Mouse (Mus musculus): ENCODE results near the gene 1700017B05Rik. TPM values are rescaled to one million over a fixed set of nuclear protein-coding genes. Genes with fewer than 3 reads are reported as not detected.

The 1700017B05Rik gene
- polyA plus RNA-seq, 1 experiment from 2014 or later: 4.0 TPM

DNA sequence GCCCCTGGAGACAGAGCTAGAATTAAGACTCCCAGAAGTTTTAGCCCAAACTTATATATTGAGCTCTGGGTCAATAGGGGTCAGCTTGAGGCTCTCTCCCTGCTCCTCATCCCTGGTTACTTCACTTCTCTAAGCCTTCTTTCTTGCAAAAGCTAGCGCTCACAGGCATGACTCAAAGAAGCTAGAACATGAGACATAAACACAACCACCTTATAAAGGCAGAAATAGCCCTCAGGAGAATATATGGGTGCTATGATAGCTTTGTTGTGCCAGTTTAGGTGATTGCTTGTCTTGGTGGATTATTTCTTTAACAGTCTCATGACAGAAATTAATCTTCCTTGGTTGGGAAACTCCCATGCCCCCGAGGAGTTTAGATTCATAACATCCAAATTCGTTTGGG is 32.5 kb upstream of the 1700017B05Rik start:
- no peak for ATAC-seq (replicated peaks)
- Histone ChIP-seq H3K9ac (no peak overlapping the region), H3K4me1 (no peaks in the 10 kb centered on the region), H3K27me3 (replicated peaks) (no peaks in the 10 kb centered on the region), H3K36me3 (replicated peaks) (no peaks in the 10 kb centered on the region), H3K4me2 (no peak overlapping the region), H3K9me3 (no peaks in the 10 kb centered on the region), H3K4me3 (no peak overlapping the region), H3K27ac (no peak overlapping the region)
- 82% methylated on average over 3 of the region's 3 CpGs for WGBS

DNA sequence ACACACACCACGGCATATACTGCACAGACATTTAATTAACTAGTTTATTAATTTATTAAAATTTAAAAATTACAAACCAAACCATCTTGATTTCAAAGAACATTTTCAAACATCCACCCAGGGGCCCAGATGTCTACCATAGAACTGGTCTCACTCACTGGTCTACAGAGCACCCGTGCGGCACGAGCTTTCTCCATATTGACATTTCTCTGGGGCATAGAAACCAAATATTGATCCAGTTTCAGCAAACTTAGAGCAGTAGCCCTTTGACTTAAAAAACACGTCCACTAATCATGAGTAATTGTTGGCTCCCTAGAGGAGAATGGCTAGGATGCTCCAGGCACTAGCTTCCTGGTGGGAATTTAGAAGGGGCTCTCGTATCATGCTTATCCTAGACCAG is 24.8 kb upstream of the 1700017B05Rik start:
- no peaks in the 10 kb centered on the region for H3K27me3 ChIP-seq (replicated peaks)
- H3K9ac ChIP-seq: no peak overlapping the region
- H3K4me2 ChIP-seq: no peak overlapping the region
- H3K36me3 ChIP-seq (replicated peaks): no peaks in the 10 kb centered on the region
- 93% methylated on average over 6 of the region's 6 CpGs for WGBS
- H3K9me3 ChIP-seq: no peaks in the 10 kb centered on the region
- no peak overlapping the region for H3K27ac ChIP-seq
- no peak for ATAC-seq (replicated peaks)
- no peak overlapping the region for H3K4me3 ChIP-seq
- no peaks in the 10 kb centered on the region for H3K4me1 ChIP-seq

DNA sequence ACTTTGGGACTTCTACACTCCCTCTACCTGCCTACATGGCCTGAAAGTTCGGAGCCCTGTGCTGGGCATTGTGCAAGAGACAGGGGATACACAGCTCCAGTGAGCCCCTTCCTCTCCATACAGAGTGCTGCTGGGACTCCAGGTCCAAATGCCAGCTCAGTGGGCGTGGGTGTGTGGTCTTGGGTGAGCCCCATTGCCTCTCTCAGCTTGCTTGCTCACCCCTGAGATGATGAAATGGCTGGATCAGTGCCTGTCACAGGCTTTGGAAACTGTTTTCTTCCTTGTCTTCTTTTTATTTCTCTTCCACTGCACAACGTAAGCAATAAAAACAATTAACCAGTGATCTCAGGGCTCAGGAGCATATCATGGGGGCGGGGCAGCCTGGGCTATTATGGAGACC is 20.9 kb upstream of the 1700017B05Rik start:
- no peak overlapping the region for H3K4me2 ChIP-seq
- no peak overlapping the region for H3K4me3 ChIP-seq
- no peak overlapping the region for H3K9ac ChIP-seq
- 82% methylated on average over 4 of the region's 4 CpGs for WGBS
- no peaks in the 10 kb centered on the region for H3K27me3 ChIP-seq (replicated peaks)
- no peak for ATAC-seq (replicated peaks)
- H3K36me3 ChIP-seq (replicated peaks): no peaks in the 10 kb centered on the region
- peaks cover 8% of the 10 kb centered on the region for H3K4me1 ChIP-seq
- H3K27ac ChIP-seq: no peak overlapping the region
- no peaks in the 10 kb centered on the region for H3K9me3 ChIP-seq

DNA sequence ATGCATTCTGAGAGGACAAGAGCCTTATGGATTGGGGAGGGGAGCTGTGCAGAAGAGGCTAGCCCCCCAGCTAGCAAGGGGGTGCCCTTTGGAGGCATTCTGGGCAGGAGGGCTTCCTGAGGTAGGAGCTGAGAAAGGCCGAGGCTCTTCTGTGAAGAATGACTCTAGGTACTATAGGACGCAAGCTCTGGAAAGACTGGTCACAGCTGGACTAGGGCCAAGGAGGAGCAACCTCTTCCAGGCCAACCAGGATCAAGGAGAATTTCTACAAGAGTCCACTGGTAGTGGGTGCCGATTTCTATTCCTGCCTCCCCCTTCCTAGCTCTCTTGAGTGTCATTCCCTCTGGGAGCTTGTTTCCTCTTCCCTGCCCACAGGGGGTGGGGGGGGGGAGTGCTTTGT is 20.3 kb upstream of the 1700017B05Rik start:
- no peak overlapping the region for H3K4me3 ChIP-seq
- 91% methylated on average over 3 of the region's 3 CpGs for WGBS
- H3K27ac ChIP-seq: no peak overlapping the region
- H3K36me3 ChIP-seq (replicated peaks): no peaks in the 10 kb centered on the region
- H3K4me1 ChIP-seq: peaks cover 8% of the 10 kb centered on the region
- H3K9me3 ChIP-seq: no peaks in the 10 kb centered on the region
- no peak overlapping the region for H3K4me2 ChIP-seq
- ATAC-seq (replicated peaks): no peak
- no peaks in the 10 kb centered on the region for H3K27me3 ChIP-seq (replicated peaks)
- H3K9ac ChIP-seq: no peak overlapping the region

DNA sequence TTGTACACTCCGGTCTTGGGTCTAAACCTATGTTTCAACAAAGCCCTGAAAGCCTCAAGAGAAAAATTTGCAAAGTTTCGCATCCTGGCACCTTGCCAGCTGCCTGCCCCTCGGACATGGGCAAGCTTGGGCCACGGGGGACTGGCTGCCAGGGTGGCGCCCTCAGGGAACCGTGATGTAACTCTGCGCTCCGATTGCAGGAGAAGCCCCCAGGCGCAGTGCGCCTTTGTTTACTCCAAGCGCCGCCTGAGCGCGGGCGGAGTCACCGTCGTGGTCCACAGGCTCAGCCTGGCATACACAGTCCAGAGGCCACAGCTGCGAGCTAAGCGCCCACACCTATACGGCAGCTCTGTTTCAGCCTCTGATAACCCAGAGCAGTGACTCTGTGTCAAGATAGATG is 19.1 kb upstream of the 1700017B05Rik start:
- Histone ChIP-seq H3K27me3 (replicated peaks) (no peaks in the 10 kb centered on the region), H3K9me3 (no peaks in the 10 kb centered on the region), H3K4me1 (peaks cover 8% of the 10 kb centered on the region), H3K27ac (no peak overlapping the region), H3K4me2 (peak overlapping the region; percentile 33), H3K4me3 (0 out of 2 replicates have a peak overlapping the region, but pooled peaks have one; percentile 7), H3K36me3 (replicated peaks) (no peaks in the 10 kb centered on the region), H3K9ac (no peak overlapping the region)
- 10% methylated on average over 20 of the region's 20 CpGs for WGBS
- 0 out of 2 replicates have a peak, but pooled peaks have one; percentile 17 for ATAC-seq (replicated peaks)

DNA sequence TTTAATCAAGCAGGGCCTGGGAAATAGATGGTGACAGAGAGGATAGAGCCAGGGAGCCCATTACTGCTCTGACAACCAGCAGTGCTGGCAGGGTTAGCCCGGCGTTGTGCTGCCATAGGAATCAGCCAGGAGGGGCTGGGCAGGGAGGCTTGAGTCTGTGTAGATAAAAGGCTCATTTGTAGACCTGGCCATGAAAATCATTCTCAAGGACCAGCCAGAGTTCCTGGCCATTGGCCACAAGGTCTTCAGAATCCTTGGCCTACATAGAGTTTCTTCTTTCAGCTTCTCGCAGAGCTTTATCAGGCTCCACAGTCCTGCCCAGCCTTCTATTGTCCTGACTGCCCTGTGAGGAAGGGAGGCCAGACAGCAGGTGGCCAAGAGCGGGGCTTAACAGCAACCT is 17.0 kb upstream of the 1700017B05Rik start:
- ATAC-seq (replicated peaks): no peak
- Histone ChIP-seq H3K4me3 (no peak overlapping the region), H3K36me3 (replicated peaks) (no peaks in the 10 kb centered on the region), H3K27me3 (replicated peaks) (no peaks in the 10 kb centered on the region), H3K4me2 (no peak overlapping the region), H3K4me1 (peaks cover 8% of the 10 kb centered on the region), H3K9me3 (no peaks in the 10 kb centered on the region), H3K9ac (no peak overlapping the region), H3K27ac (no peak overlapping the region)
- WGBS: 61% methylated on average over 4 of the region's 4 CpGs

DNA sequence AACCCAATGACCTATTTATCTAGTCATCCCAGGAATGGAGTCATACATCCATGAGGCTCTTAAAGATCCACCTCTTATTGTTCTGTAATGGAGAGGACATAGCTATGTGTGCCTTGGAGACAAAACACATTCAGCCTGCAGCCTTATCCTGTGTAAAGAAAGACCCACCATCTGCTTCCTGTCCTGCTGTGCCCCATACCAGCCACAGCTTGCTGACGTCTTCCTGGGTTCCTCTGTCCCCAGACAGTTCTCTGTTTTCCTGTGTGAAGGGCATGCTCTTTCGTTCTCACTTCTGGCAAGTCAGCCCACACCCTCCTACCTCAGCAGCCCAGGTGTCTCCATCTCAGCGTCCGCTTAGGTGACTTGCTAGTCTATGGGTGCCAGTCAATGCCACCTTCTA is 15.9 kb upstream of the 1700017B05Rik start:
- Histone ChIP-seq H3K4me1 (peaks cover 8% of the 10 kb centered on the region), H3K36me3 (replicated peaks) (no peaks in the 10 kb centered on the region), H3K4me2 (no peak overlapping the region), H3K4me3 (no peak overlapping the region), H3K9ac (no peak overlapping the region), H3K27ac (no peak overlapping the region), H3K27me3 (replicated peaks) (no peaks in the 10 kb centered on the region), H3K9me3 (no peaks in the 10 kb centered on the region)
- WGBS: 68% methylated on average over 4 of the region's 4 CpGs
- ATAC-seq (replicated peaks): no peak

DNA sequence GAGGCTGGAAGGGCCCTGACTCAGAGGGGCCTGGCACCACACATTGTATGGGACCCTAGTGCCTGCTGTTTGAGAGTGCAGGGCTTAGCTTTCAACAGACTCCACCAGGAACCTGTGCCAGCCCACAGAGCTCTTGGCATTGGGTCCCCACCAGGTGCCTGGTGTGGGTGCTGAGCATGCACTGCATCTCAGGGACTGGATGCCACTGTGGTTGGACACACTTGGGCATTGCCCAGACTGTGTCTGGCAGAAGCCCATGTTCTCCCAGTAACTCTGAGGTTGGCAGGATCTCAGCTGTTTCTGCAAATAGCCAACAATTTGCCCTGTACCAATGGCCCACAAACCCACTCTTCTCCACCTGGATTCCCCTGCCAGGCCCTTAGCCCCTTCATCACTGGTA is 13.9 kb upstream of the 1700017B05Rik start:
- no peaks in the 10 kb centered on the region for H3K9me3 ChIP-seq
- H3K4me3 ChIP-seq: no peak overlapping the region
- no peaks in the 10 kb centered on the region for H3K36me3 ChIP-seq (replicated peaks)
- no peak overlapping the region for H3K27ac ChIP-seq
- H3K4me2 ChIP-seq: no peak overlapping the region
- no peak overlapping the region for H3K9ac ChIP-seq
- ATAC-seq (replicated peaks): no peak
- H3K27me3 ChIP-seq (replicated peaks): no peaks in the 10 kb centered on the region
- H3K4me1 ChIP-seq: peaks cover under 1% of the 10 kb centered on the region

DNA sequence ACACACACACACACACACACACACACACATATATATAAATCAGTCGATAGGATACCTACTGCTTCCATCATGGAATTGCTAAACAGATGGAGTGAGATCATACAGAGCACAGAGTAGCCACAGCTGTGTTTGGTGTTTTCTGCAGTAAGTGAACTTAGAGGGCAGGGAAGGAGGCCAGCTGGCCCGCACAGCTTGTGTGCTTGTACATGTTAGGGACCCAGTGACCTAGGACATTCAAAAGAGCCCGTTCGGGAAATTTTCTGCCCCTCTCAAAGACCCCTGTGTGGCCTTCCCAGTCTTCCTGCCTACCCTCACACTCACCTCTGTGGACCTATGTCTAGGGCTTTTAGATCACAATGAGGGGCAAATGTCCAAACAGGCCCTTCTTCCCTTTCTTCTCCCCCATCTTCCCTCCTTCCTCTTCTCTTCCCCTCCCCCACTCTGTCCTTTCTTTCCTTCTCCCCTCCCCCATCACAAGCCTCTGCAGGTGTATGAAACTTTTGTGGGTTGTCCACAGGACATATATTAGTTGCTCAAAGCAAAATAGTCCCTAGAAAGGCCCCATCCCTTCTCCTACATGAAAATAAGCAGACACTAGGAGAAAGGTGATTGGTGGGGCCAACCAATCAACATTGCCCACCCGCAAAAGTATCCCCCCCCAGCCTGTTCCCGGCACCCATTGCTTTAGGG is 11.5 kb upstream of the 1700017B05Rik start:
- H3K27me3 ChIP-seq (replicated peaks): no peaks in the 10 kb centered on the region
- no peak overlapping the region for H3K9ac ChIP-seq
- H3K9me3 ChIP-seq: no peaks in the 10 kb centered on the region
- H3K4me2 ChIP-seq: no peak overlapping the region
- no peak for ATAC-seq (replicated peaks)
- no peak overlapping the region for H3K4me3 ChIP-seq
- peaks cover 10% of the 10 kb centered on the region; the same call in 1 of the 2 replicates for H3K4me1 ChIP-seq
- WGBS: 35% methylated on average over 6 of the region's 6 CpGs
- H3K36me3 ChIP-seq (replicated peaks): no peaks in the 10 kb centered on the region
- H3K27ac ChIP-seq: no peak overlapping the region

DNA sequence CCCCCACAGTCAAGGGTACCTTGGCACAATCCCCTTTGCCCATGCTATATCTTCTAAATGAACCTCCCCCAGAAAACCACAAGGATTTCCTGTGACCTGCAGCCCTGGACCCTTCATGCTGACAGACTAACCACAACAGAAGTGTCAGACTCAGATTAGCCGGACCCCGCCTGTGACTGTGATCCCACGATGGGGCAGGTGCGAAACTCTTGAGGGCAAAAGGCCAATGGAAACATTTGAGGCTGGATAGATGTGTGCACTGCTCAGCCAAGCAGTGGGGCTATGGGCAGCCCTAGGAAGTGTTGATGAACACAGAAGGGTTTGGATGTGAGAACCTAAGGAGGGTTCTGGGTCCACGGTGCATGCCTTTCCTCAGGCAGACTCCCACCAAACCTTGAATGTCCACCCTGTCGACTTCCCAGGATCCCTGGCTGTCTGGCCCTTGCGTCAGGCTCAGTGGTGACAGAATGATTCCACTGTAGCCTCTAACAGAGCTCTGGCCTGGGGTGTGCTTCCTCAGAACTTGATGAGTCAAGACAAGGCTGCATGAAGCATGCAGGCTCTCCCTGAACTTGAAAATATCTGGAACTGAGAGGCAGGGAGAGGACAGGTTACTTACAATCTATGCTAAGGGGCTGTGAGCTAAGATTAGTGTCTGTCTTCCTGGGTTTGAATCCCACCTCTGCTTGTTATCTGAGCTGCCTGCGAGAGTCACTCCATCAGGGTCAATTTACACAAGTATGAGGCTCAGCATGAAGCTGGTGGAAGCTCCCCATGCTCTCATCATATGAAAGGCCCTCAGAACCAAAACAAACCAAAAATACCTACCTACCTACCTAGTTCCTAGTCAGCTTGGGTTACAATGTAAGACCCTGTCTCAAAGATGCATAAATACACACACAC is 10.7 kb upstream of the 1700017B05Rik start:
- WGBS: 64% methylated on average over 8 of the region's 8 CpGs
- Histone ChIP-seq H3K4me2 (no peak overlapping the region), H3K4me3 (no peak overlapping the region), H3K36me3 (replicated peaks) (no peaks in the 10 kb centered on the region), H3K27ac (no peak overlapping the region), H3K4me1 (peaks cover 15% of the 10 kb centered on the region), H3K9ac (no peak overlapping the region), H3K9me3 (no peaks in the 10 kb centered on the region), H3K27me3 (replicated peaks) (no peaks in the 10 kb centered on the region)
- ATAC-seq (replicated peaks): no peak

DNA sequence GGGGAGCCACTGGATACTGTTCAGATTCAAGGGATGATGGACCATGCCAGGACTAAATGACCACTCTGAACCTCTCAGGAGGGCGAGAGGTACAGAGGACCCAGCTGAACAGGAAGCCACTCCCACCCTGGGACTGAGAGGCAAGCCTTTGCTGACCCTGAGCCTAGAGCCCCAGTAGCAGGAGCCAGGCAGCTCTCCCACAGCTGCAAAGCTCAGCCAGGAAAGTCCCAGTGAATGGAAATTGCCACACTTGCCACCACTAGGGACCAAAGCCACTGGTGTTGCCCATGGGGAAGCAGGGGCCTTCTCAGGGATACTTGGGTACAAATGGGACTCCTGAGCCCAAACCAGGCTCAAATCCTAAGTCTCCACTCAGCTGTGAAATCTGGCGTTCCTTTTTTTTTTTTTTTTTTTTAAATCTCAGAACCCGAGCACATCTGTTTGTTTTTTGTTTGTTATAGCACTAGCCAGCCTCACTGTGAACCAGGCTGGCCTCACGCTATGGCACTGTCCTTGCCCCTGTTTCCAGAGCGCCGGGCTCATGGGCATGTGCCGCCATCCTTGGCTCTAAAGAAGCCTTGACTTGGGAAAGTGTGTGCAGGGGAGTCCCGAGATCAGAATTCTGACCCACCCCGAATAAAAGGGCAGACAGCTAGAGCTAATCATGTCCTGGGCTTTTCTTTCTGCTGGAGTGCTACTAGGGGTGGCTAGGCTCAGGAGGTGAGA is 9.6 kb upstream of the 1700017B05Rik start:
- no peak overlapping the region for H3K9ac ChIP-seq
- no peaks in the 10 kb centered on the region for H3K36me3 ChIP-seq (replicated peaks)
- H3K27ac ChIP-seq: no peak overlapping the region
- H3K27me3 ChIP-seq (replicated peaks): no peaks in the 10 kb centered on the region
- ATAC-seq (replicated peaks): no peak
- H3K4me2 ChIP-seq: no peak overlapping the region
- WGBS: 50% methylated on average over 9 of the region's 9 CpGs
- no peaks in the 10 kb centered on the region for H3K9me3 ChIP-seq
- no peak overlapping the region for H3K4me3 ChIP-seq
- H3K4me1 ChIP-seq: peaks cover 23% of the 10 kb centered on the region

DNA sequence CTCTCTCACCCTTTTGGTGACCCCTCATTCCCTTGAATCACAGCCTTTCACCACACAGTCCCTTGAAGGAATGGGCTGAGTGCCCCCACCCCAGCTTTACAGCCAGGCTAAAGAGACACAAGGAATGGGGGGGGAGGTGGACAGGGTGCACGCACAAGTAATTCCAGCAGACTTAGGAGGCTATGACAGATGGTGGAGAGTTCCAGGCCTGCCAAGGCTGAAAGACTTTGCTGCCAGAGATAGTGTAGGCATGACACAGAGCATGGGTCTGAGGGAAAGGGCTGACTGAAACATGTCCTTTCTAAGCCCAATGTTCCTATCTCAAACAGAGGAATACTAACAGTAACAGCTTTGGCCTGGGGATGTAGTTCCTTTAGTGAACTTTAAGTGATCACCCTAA is 8.7 kb upstream of the 1700017B05Rik start:
- peaks cover 24% of the 10 kb centered on the region for H3K4me1 ChIP-seq
- no peaks in the 10 kb centered on the region for H3K36me3 ChIP-seq (replicated peaks)
- no peak overlapping the region for H3K4me2 ChIP-seq
- no peak overlapping the region for H3K4me3 ChIP-seq
- H3K27me3 ChIP-seq (replicated peaks): no peaks in the 10 kb centered on the region
- no peaks in the 10 kb centered on the region for H3K9me3 ChIP-seq
- ATAC-seq (replicated peaks): no peak
- H3K27ac ChIP-seq: no peak overlapping the region
- WGBS: 79% methylated on average over 1 of the region's 1 CpGs
- H3K9ac ChIP-seq: no peak overlapping the region

All from midbrain, embryonic 15.5 days (tissue).